Mouse (Mus musculus) Patski (cell line): Measurements from ENCODE around the gene Tes3-ps. TPM values are rescaled to one million over a fixed set of nuclear protein-coding genes. Genes with fewer than 3 reads are reported as not detected.

ENCODE experiments used
- ATAC-seq: fragments of 100-300 bp; one replicate; pipeline ENCODE4 v1.8.0; 2021
- CTCF ChIA-PET: fragments of 350-600 bp; sonication (Branson Sonifier 250); formaldehyde crosslinking; loops from one replicate; lab custom pipeline; 2022; ENCODE audit warnings: inconsistent platforms; lab: Charles Lee
- POLR2A ChIA-PET: fragments of 350-600 bp; sonication (Branson Sonifier 250); formaldehyde crosslinking; loops from one replicate; lab custom pipeline; 2022; ENCODE audit warnings: antibody characterized with exemption, inconsistent platforms; lab: Charles Lee
- DNase-seq: peaks from one replicate; pipeline ENCODE4 v3.0.0-alpha.2; 2011; ENCODE audit warnings: low read depth, low spot score
- H3K27me3 ChIP-seq: fragments of 371-371 bp; one replicate; pipeline ENCODE4 v1.5.1; 2021
- CTCF ChIP-seq: fragments of 100-300 bp; IDR thresholded peaks from one replicate; pipeline ENCODE4 v1.5.1; 2021
- in situ Hi-C: fragments of 300-500 bp; cut with MboI; formaldehyde crosslinking; loops from 3 replicates; pipeline ENCODE4 v1.11.1; 2018; ENCODE audit warnings: low pct_unique_long_range_greater_than_20kb, mixed read lengths
- polyA plus RNA-seq: library from polyadenylated mRNA; unstranded; gene quantifications from one replicate; pipeline ENCODE4 v1.2.3, GENCODE M21; 2021

The Tes3-ps gene
- polyA plus RNA-seq, 1 experiment from 2014 or later: 5.1 TPM

DNA sequence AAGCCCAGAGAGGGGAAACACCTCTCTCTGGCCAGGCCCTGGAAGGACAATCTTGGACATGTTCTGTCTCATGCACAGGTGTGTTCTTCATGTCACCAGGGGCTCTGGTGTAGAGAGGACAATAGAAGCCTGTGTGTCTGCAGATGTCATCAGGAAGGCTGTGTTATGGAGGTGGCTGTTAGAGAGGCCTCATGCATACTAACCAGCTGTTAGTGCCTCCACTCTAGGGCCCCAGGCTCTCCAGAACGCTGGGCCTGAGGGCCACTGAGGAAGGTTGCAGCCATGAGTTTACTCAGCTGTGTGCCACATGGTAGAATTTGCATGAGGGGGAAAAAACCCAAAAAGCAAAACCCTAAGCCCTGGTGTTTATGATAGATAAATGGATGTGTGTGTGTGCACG lies 25.5 kb upstream of the Tes3-ps start:
- in situ Hi-C loops: no loop called here
- peak; percentile 67 for ATAC-seq
- ChIA-PET CTCF (interaction anchor here (1.7 to 3.9 kb wide), 2 partner anchors 8 to 11 kb away, joined by 6 to 21 read pairs; no protein-coding TSS in a partner anchor), POLR2A (interaction anchor here (1.2 kb wide), 1 partner anchor 9 kb away, joined by 3 read pairs; no protein-coding TSS in a partner anchor)
- no peak for DNase-seq
- H3K27me3 ChIP-seq: no peaks in the 10 kb centered on the region
- TF ChIP-seq CTCF: no peak

DNA sequence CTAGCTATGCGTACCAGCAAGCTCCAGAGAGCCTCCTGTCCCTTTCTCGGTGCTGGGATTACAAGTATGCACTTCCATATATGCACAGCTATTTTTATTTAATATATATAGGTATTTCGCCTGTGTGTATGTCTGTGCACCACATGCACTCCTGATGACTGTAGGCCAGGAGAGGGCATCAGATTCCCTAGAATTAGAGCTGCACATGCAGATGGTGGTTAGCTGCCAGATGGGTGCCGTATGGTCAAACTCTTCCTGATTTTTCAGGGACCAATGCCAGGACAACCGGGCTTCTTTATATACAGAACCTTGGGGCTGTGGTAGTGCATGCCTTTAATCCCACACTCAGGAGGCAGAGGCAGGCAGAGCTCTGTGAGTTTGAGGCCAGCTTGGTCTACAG lies 24.1 kb upstream of the Tes3-ps start:
- H3K27me3 ChIP-seq: no peaks in the 10 kb centered on the region
- peak; percentile 19 for TF ChIP-seq CTCF
- no peak for ATAC-seq
- ChIA-PET CTCF (interaction anchor here (1.0 to 3.9 kb wide), 8 partner anchors 9 to 77 kb away, joined by 3 to 21 read pairs (median 3); no protein-coding TSS in a partner anchor), POLR2A (no interaction called here)
- in situ Hi-C loops: no loop called here
- DNase-seq: no peak

GRCm38 (mm10) chr13:49470319-49470718 lies 22.8 kb upstream of the Tes3-ps start:
- no peak for TF ChIP-seq CTCF
- no peak for DNase-seq
- in situ Hi-C loops: no loop called here
- H3K27me3 ChIP-seq: no peaks in the 10 kb centered on the region
- ChIA-PET POLR2A (no interaction called here), CTCF (interaction anchor here (0.6 to 3.9 kb wide), 4 partner anchors 8 to 1654 kb away, joined by 3 to 21 read pairs (median 4); no protein-coding TSS in a partner anchor)
- no peak for ATAC-seq

DNA sequence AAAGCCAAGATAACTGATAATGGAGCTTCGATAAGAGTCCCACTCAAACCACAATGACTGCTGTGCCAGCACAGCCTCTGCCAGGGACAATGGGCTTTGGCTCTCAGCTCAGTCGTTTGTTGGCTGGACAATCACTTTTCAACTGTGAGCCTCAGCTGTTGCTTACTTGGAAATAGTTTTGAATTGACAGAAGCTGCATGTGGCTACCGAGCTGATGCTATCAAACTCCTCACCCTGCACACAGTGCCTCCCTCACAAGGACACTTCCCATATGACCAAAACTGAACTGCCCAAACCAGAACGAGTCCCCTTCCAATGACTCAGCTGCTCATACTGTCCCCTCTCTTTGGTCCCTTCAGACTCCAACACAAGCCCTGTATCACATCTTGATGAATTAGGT lies 22.3 kb upstream of the Tes3-ps start:
- TF ChIP-seq CTCF: no peak
- DNase-seq (no peak), ATAC-seq (no peak)
- no peaks in the 10 kb centered on the region for H3K27me3 ChIP-seq
- in situ Hi-C loops: no loop called here
- CTCF ChIA-PET: interaction anchor here (1.4 kb wide), 1 partner anchor 11 kb away, joined by 3 read pairs; no protein-coding TSS in a partner anchor
- POLR2A ChIA-PET: no interaction called here

- CTCF ChIA-PET: interaction anchor here (1.1 to 1.4 kb wide), 2 partner anchors 10 to 39 kb away, joined by 3 read pairs; no protein-coding TSS in a partner anchor
- TF ChIP-seq CTCF: no peak
- in situ Hi-C loops: no loop called here
- DNase-seq (no peak), ATAC-seq (no peak)
- POLR2A ChIA-PET: no interaction called here
- no peaks in the 10 kb centered on the region for H3K27me3 ChIP-seq
Measured at GRCm38 (mm10) chr13:49471981-49472675, 21.0 kb upstream of the Tes3-ps start.

DNA sequence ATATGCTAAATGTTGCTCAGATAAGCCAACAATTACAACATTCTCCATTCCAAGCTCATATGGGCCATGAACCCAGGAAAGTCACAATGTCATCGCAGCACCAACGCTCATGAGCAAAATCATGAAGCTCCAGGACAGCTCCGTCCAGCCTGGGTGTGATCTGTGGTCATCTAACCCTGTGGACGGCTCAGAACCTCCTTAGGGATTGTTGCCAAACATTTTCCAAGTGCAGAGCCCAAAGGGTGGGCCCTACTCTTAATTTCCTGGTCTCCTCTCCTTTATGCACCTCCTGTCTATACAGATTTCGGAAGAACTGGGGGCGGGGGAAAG lies 20.5 kb upstream of the Tes3-ps start:
- ATAC-seq (no peak), DNase-seq (no peak)
- ChIA-PET CTCF (interaction anchor here (1.1 kb wide), 1 partner anchor 39 kb away, joined by 3 read pairs; no protein-coding TSS in a partner anchor), POLR2A (no interaction called here)
- in situ Hi-C loops: no loop called here
- TF ChIP-seq CTCF: no peak
- H3K27me3 ChIP-seq: no peaks in the 10 kb centered on the region

DNA sequence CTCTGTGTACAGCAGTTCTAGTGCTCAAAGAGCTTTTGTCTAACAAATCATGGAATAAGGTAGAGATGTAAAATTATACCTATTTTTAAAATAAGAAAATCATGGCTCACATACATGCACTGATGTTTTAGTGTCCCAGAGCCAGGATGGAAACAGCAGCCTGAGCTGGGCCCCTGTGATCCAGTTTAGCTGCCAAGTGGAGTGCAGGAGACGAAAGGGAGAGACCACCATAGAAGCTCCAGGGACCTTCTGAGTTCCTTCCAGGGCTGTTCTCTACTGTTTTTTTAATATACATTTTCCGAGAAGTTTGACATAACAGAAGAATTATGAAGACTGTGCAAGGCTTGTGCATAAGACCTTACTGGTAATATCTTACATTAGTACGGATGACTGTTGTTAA lies 15.2 kb upstream of the Tes3-ps start:
- POLR2A ChIA-PET: interaction anchor here (0.8 to 0.9 kb wide), 2 partner anchors 14 to 144 kb away, joined by 3 read pairs; no protein-coding TSS in a partner anchor
- no peaks in the 10 kb centered on the region for H3K27me3 ChIP-seq
- ATAC-seq: no peak
- no peak for DNase-seq
- CTCF ChIA-PET: interaction anchor here (1.0 to 4.9 kb wide), 2 partner anchors 10 to 15 kb away, joined by 3 to 21 read pairs; partner anchors contain the start of gene Tes3-ps
- no peak for TF ChIP-seq CTCF
- in situ Hi-C loops: no loop called here

- CTCF ChIA-PET: interaction anchor here (1.9 to 4.9 kb wide), 2 partner anchors 11 kb away, joined by 7 to 21 read pairs; no protein-coding TSS in a partner anchor
- TF ChIP-seq CTCF: no peak
- ATAC-seq (no peak), DNase-seq (no peak)
- in situ Hi-C loops: no loop called here
- POLR2A ChIA-PET: no interaction called here
- H3K27me3 ChIP-seq: no peaks in the 10 kb centered on the region
Measured at GRCm38 (mm10) chr13:49478851-49479374, 14.2 kb upstream of the Tes3-ps start.

DNA sequence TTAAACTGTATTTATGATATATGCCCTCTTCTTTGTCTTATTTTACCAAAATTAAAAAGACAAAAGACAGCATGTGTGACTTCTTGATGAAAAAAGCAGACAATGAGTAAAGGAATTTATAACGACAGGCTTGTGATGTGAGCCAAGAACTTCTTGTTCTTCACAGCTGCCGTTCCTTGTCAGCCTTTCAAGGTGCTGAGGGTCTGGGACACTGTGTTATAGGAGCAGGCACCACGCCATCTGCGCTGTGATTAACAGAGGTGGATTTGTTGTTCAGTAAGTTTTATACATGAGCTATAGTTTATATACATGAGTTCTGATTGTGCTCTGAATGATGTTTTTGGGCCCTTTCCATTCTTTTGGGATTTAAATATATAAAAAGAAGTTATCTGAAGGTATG lies 13.7 kb upstream of the Tes3-ps start:
- DNase-seq (no peak), ATAC-seq (no peak)
- POLR2A ChIA-PET: no interaction called here
- CTCF ChIA-PET: interaction anchor here (1.9 to 4.9 kb wide), 2 partner anchors 10 to 11 kb away, joined by 7 to 21 read pairs; no protein-coding TSS in a partner anchor
- in situ Hi-C loops: no loop called here
- H3K27me3 ChIP-seq: no peaks in the 10 kb centered on the region
- TF ChIP-seq CTCF: no peak

- no peaks in the 10 kb centered on the region for H3K27me3 ChIP-seq
- TF ChIP-seq CTCF: no peak
- in situ Hi-C loops: no loop called here
- POLR2A ChIA-PET: no interaction called here
- DNase-seq: no peak
- CTCF ChIA-PET: interaction anchor here (1.9 to 4.9 kb wide), 2 partner anchors 10 to 12 kb away, joined by 7 to 21 read pairs; no protein-coding TSS in a partner anchor
- ATAC-seq: no peak
Measured at GRCm38 (mm10) chr13:49480057-49480456, 13.1 kb upstream of the Tes3-ps start.
